Mouse (Mus musculus) leukemia stem cell, adult 10-12 weeks (primary cell): Measurements from ENCODE around the gene Rtl8c. TPM values are rescaled to one million over a fixed set of nuclear protein-coding genes. Genes with fewer than 3 reads are reported as not detected.

Source experiments
- polyA plus RNA-seq: library from polyadenylated mRNA; stranded (reverse); fragments of >175 nt; gene quantifications from 2 replicates; pipeline ENCODE4 v1.2.3, GENCODE M21; 2012; ENCODE audit warnings: low replicate concordance

The Rtl8c gene
- polyA plus RNA-seq, result not detected in 2 replicates

DNA sequence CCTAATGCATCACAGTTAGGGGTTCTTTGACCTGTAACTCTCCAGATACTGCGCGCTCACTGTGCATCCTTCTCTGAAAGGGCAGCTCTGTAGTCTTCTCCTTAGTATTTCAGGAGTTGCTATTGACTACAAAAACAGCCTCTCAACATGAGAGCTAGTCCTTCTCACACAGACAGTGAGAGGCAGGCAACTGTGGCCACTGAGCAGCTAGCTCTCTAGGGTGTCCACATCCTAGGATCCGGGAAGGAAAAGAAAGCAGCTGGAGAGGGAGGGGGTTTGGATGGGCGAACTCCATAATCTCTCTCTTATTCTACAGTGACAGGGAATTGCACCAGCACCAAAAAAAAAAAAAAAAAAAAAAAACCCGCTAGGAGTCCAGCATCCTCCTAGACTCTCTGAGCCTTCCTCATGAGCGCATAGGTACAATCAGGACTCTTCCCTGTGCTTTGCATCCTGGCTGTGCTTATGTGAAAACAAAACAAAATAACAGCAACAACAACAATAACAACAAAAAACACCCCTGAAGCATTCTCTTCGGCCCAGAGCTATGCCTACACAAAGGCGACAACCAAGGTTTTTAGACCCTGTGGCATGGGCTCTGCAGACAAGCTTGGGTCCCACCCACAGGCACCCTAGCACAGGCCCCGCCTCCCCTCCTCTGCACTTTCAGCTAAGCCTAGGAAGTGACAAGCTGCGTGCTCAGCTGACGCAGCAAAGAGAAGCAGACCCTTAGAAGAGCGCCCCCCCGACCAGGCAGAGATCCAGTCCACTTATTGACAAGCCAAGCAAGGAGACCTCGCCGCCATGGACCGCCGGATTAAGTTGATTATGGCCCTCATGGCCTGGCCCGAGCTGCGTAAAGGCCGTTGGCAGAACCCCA is at the start of gene Rtl8c:
Rtl8c (plus strand) TSS at position 791 of the 880 bp plus-strand sequence.

DNA sequence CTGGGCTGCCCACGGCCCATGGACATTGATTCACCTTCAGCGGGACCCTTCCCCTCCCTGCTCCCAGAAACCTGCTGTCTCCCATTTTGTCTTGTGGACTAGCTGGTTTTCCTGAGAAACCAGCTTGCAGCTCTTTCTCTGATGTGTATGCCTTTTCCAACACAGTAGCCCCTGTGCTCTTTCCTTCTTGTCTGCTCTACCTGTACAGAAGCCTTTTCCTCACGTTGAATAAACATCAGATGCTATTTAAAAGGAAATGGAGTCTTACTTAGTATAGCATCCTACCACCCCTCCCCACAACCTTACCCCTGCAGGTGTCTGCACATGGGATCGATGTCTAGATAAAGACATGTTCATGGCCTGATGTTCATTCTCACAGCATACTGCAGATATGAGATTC is 1.0 kb downstream of the Rtl8c start, which contains the start of gene Gm14597:
Gm14597 (minus strand) TSS at position 101 of the 400 bp plus-strand sequence.

DNA sequence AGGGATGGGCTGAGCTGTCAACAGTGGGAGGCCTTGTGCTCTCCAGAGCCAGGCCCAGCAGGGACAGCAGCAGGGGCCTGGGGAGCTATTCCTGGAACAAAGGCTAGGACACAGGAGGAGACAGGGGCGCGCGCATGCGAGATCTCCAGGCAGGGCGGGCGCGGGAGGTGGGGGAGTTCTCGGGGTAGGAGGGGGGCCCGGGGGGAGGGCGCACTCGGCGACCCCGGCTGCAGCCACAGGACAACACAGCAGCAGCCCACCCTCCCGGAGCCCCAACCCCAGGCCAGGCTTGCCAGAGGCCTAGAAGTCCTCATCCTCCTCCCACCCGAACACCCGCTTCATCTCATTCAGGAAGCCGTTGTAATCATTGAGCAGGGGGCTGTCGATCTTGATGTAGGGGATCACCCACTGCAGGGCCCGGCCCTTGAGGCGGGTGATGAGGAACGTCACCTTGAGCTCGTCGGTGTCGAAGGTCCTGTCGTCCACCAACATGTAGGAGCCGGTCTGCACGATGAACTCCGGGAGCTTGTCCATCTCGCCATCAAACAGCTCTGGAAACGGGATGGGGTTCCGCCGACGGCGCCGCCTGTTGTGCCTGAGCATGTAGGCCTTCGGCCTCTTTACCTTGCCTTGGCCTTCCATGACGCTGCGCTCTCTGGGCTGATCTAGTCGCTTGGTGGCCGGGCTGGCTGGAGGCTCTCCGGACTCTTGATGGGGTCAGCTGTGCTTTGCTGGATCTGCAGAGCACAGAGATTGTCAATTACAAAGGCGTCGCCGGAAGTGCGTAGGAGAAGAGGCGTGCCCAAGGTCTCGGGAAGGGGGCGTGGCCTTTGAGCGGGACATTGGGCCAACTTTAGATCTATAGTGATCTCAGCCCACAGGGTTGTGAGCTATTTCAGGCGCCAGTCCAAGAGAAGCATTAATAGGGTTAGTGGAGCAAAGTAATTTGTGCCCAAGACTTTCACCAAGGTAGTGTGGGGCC is 35.4 kb downstream of the Rtl8c start, which contains the start of gene Rtl8a:
Rtl8a (minus strand) TSS at position 703 of the 982 bp plus-strand sequence.

Other genes with a start within 250 kb of the Rtl8c start
- gene Mospd1, start 237.5 kb upstream of the Rtl8c start, polyA plus RNA-seq, result 0.25 TPM in 1 of 2 replicates, not detected in the other
- not detected in 2 replicates for gene Etd, start 173.1 kb upstream of the Rtl8c start, polyA plus RNA-seq
- gene Gm14597, start 947 bp downstream of the Rtl8c start, polyA plus RNA-seq, result not detected in 2 replicates
- gene Rtl8a, start 35.6 kb downstream of the Rtl8c start, polyA plus RNA-seq, result 1.3 and 10.6 TPM in 2 replicates
- gene Rtl8b, start 62.4 kb downstream of the Rtl8c start, polyA plus RNA-seq, result 8.5 and 19.0 TPM in 2 replicates
- not detected in 2 replicates for gene 4930502E18Rik, start 116.8 kb downstream of the Rtl8c start, polyA plus RNA-seq
- not detected in 2 replicates for gene 1700013H16Rik, start 149.8 kb downstream of the Rtl8c start, polyA plus RNA-seq
- gene Zfp36l3, start 168.4 kb downstream of the Rtl8c start, polyA plus RNA-seq, result 0.11 TPM in 1 of 2 replicates, not detected in the other
- gene Xlr, start 189.7 kb downstream of the Rtl8c start, polyA plus RNA-seq, result not detected in 2 replicates